Mouse (Mus musculus) CH12.LX (cell line): ENCODE measurements around the gene Plekhg2. TPM values are rescaled to one million over a fixed set of nuclear protein-coding genes. Genes with fewer than 3 reads are reported as not detected.

Experiments used
- DNase-seq: peaks from one replicate; pipeline ENCODE4 v3.0.0-alpha.2; 2013; ENCODE audit errors: extremely low read depth
- H3K27ac ChIP-seq: 2 replicates; pipeline ENCODE4 v1.5.1; 2012; ENCODE audit warnings: low read depth, mild to moderate bottlenecking, control low read depth, moderate library complexity; ENCODE audit not compliant: insufficient read depth
- H3K27me3 ChIP-seq: replicated peaks from 2 replicates; pipeline ENCODE3; 2012; ENCODE audit warnings: inconsistent platforms
- H3K36me3 ChIP-seq, 2 experiments: replicated peaks in 1 of 2; 2 replicates each; pipeline versions ENCODE3 to v1.6.1; 2012; ENCODE audit warnings: inconsistent platforms in 1 of 2, low read length in 1 of 2, mild to moderate bottlenecking in 1 of 2, mixed read lengths in 1 of 2, moderate library complexity in 1 of 2; ENCODE audit not compliant: control insufficient read depth in 1 of 2, insufficient read depth in 1 of 2
- H3K4me1 ChIP-seq, 2 experiments: 2 replicates each; pipeline ENCODE4 v1.6.1; 2012; ENCODE audit warnings: inconsistent platforms in 1 of 2, moderate library complexity in 1 of 2; ENCODE audit not compliant: insufficient read depth in 2 of 2, control insufficient read depth in 1 of 2
- H3K4me2 ChIP-seq: 2 replicates; pipeline ENCODE4 v1.6.1; 2012; ENCODE audit warnings: low read depth, mild to moderate bottlenecking, control low read depth; ENCODE audit not compliant: poor library complexity, insufficient read depth, severe bottlenecking
- H3K4me3 ChIP-seq, 3 experiments: fragments of 150-350 bp in 1 of 3; sonication (generic) in 1 of 3; replicated peaks in 1 of 3; 2 replicates each; pipeline versions ENCODE3 to v1.5.1; 2011 to 2012; ENCODE audit warnings: low read depth in 2 of 3, low read length in 2 of 3, mild to moderate bottlenecking in 2 of 3, moderate library complexity in 2 of 3, control low read depth in 1 of 3, improper control_type of control experiment in 1 of 3, inconsistent platforms in 1 of 3, mixed read lengths in 1 of 3; ENCODE audit not compliant: poor library complexity in 1 of 3
- H3K79me2 ChIP-seq: replicated peaks from 2 replicates; pipeline ENCODE4 v1.6.1; 2012; ENCODE audit warnings: mild to moderate bottlenecking, moderate library complexity; ENCODE audit not compliant: control insufficient read depth, poor library complexity, insufficient read depth, severe bottlenecking; ENCODE audit errors: extremely low read depth
- H3K9ac ChIP-seq: 2 replicates; pipeline ENCODE4 v1.6.1; 2012; ENCODE audit warnings: low read depth, mild to moderate bottlenecking, control low read depth, moderate library complexity; ENCODE audit not compliant: insufficient read depth
- H3K9me3 ChIP-seq: replicated peaks from 2 replicates; pipeline ENCODE3; 2012; ENCODE audit warnings: low read length, inconsistent platforms, mixed read lengths
- CHD1 ChIP-seq: IDR thresholded peaks from 2 replicates; pipeline ENCODE4 v1.6.1; 2012; ENCODE audit warnings: low read depth, low read length, improper control_type of control experiment, inconsistent platforms
- CHD2 ChIP-seq: IDR thresholded peaks from 2 replicates; pipeline ENCODE4 v1.6.1; 2011; ENCODE audit warnings: low read length, improper control_type of control experiment
- CTCF ChIP-seq, 2 experiments: IDR thresholded peaks in 1 of 2; conservative IDR thresholded peaks in 1 of 2; 2 replicates each; pipeline ENCODE4 v1.5.1; 2011 to 2012; ENCODE audit warnings: low read depth in 2 of 2, low read length in 2 of 2, improper control_type of control experiment in 1 of 2, inconsistent platforms in 1 of 2, mild to moderate bottlenecking in 1 of 2, moderate library complexity in 1 of 2
- MXI1 ChIP-seq: IDR thresholded peaks from 2 replicates; pipeline ENCODE4 v1.6.1; 2011; ENCODE audit warnings: mild to moderate bottlenecking, low read depth, low read length, improper control_type of control experiment
- PAX5 ChIP-seq: IDR thresholded peaks from 2 replicates; pipeline ENCODE4 v1.6.1; 2012; ENCODE audit warnings: low read length, inconsistent platforms, mixed read lengths
- SMC3 ChIP-seq: IDR thresholded peaks from 2 replicates; pipeline ENCODE4 v1.6.1; 2011; ENCODE audit warnings: low read depth, low read length, improper control_type of control experiment
- ZNF384 ChIP-seq: IDR thresholded peaks from 2 replicates; pipeline ENCODE4 v1.6.1; 2012; ENCODE audit warnings: low read depth, low read length, improper control_type of control experiment, inconsistent platforms
- dilution Hi-C: fragments of 300-500 bp; cut with MboI; formaldehyde crosslinking; loops from 2 replicates; pipeline ENCODE4 v1.14.3; 2020; ENCODE audit warnings: low sequenced_read_pairs; ENCODE audit not compliant: extremely low pct_unique_long_range_greater_than_20kb, extremely low pct_ligation_motif_present
- in situ Hi-C: fragments of 300-500 bp; cut with MboI; formaldehyde crosslinking; loops from 3 replicates; pipeline ENCODE4 v1.14.3; 2019; ENCODE audit warnings: low sequenced_read_pairs, low pct_ligation_motif_present, low pct_unique_long_range_greater_than_20kb, mixed read lengths
- polyA plus RNA-seq: library from polyadenylated mRNA; unstranded; fragments of >175 nt; gene quantifications from 2 replicates; pipeline ENCODE4 v1.2.1, GENCODE M21; 2012; ENCODE audit warnings: low read depth; ENCODE audit not compliant: insufficient read length
- total RNA-seq, 2 experiments: library from RNA; depleted of rRNA; stranded (reverse); fragments of 300-350 nt in 1 of 2; fragments of >200 nt in 1 of 2; gene quantifications; 2 replicates each; pipeline ENCODE4 v1.2.3; 2012 to 2014

Gene Plekhg2
- total and polyA plus RNA-seq, 3 experiments, result 0.39 to 5.5 (median 4.7) TPM

GRCm38 (mm10) chr7:28328260-28328659, 44.1 kb downstream of the Plekhg2 start:
- Histone ChIP-seq H3K4me2 (no peak overlapping the region), H3K27ac (no peak overlapping the region), H3K79me2 (peaks cover 18% of the 10 kb centered on the region), H3K9ac (no peak overlapping the region), H3K27me3 (no peaks in the 10 kb centered on the region), H3K4me1 (no peaks in the 10 kb centered on the region), H3K4me3 (no peak overlapping the region), H3K36me3 (peaks cover 83 to 90% of the 10 kb centered on the region in 2 experiments), H3K9me3 (no peaks in the 10 kb centered on the region)
- TF ChIP-seq CHD1, result no peak
- TF ChIP-seq MXI1, result no peak
- no peak for TF ChIP-seq CHD2
- dilution Hi-C loops, result no loop called here
- in situ Hi-C loops, result no loop called here
- DNase-seq, result no peak

- H3K4me3 ChIP-seq, result no peak overlapping the region
- no peaks in the 10 kb centered on the region for H3K9me3 ChIP-seq
- no peak overlapping the region for H3K4me2 ChIP-seq
- TF ChIP-seq PAX5, result no peak
- peak; percentile 23 to 35; a peak in 3 of 4 replicates for TF ChIP-seq CTCF (conservative IDR thresholded peaks at IDR 0.05 in 1 of 2, IDR thresholded peaks at IDR 0.05 in 1 of 2; ENCODE audit: low read depth in 2 of 2, low read length in 2 of 2)
- peak; percentile 11; the same call in 1 of the 2 replicates for TF ChIP-seq SMC3
- TF ChIP-seq, all 38 proteins: peak for 2
- H3K79me2 ChIP-seq, result peaks cover under 1% of the 10 kb centered on the region; the same call in 1 of the 2 replicates
- H3K9ac ChIP-seq, result no peak overlapping the region
- DNase-seq, result no peak
- H3K36me3 ChIP-seq, result peaks cover 90 to 95% of the 10 kb centered on the region in 2 experiments
- no peak overlapping the region for H3K27ac ChIP-seq
- dilution Hi-C loops, result no loop called here
- in situ Hi-C loops, result no loop called here
- no peaks in the 10 kb centered on the region for H3K4me1 ChIP-seq
- no peaks in the 10 kb centered on the region for H3K27me3 ChIP-seq
Observed at GRCm38 (mm10) chr7:28326457-28326856, 45.9 kb downstream of the Plekhg2 start.

GRCm38 (mm10) chr7:28325293-28325692, 47.1 kb downstream of the Plekhg2 start:
- dilution Hi-C loops (no loop called here), in situ Hi-C loops (no loop called here)
- DNase-seq, result no peak

More at GRCm38 (mm10) chr7:28325293-28325692, 47.1 kb downstream of the Plekhg2 start:
- H3K27me3 ChIP-seq, result no peaks in the 10 kb centered on the region
- no peaks in the 10 kb centered on the region for H3K9me3 ChIP-seq
- no peak for TF ChIP-seq ZNF384
- TF ChIP-seq, all 38 proteins: peak for 0
- Histone ChIP-seq H3K4me3 (no peak overlapping the region), H3K4me2 (no peak overlapping the region), H3K36me3 (peaks cover 85 to 94% of the 10 kb centered on the region in 2 experiments), H3K9ac (no peak overlapping the region), H3K4me1 (no peaks in the 10 kb centered on the region), H3K27ac (no peak overlapping the region), H3K79me2 (no peaks in the 10 kb centered on the region)
